Mouse (Mus musculus): ENCODE results near the gene Lrmp. TPM values are rescaled to one million over a fixed set of nuclear protein-coding genes. Genes with fewer than 3 reads are reported as not detected.
"Not testable (repeated sequence)": the region's sequence is repeated elsewhere in the genome, so short reads cannot be mapped to it uniquely, and the experiment has no call there.

Lrmp gene
- total and polyA plus RNA-seq, 3 experiments = 64.3 to 70.1 TPM; not detected in 1

DNA sequence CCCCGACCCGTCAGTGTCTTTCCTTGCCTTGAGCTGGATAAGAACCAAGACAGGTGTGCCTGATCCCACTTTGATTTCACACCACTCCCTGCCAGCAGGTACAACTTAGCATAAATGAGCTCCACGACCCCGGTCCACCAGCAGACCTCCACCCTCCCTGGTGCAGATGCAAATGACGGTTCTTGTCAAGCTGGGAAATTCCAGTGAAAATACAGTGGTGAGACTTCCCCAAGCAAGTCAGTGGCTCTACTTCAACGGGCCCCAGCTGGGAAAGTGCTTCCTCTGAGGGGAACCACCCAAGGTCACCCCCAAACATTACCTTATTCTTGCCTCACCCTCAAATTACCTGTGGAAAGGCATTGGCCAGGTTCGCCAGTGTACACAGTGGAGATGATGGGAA is 23.5 kb upstream of the Lrmp start:
- Histone ChIP-seq H3K4me1 (ENCODE audit: control insufficient read depth in 1 of 2, insufficient read depth in 2 of 2, low read length in 2 of 2) (peaks cover 2 to 8% of the 10 kb centered on the region in 2 experiments; a peak in 3 of 4 replicates), H3K27me3 (ENCODE audit: control insufficient read depth in 1 of 2, insufficient read depth in 2 of 2, low read length in 2 of 2) (no peaks in the 10 kb centered on the region; a peak in 1 of 4 replicates), H3K79me2 (ENCODE audit: control insufficient read depth, insufficient read depth, low read length, poor library complexity) (no peaks in the 10 kb centered on the region), H3K36me3 (ENCODE audit: control insufficient read depth in 1 of 2, insufficient read depth in 2 of 2, low read length in 2 of 2) (peaks cover 0 to 3% of the 10 kb centered on the region in 2 experiments; a peak in 2 of 4 replicates), H3K9ac (ENCODE audit: control insufficient read depth, low read depth, low read length, poor library complexity, severe bottlenecking) (no peak overlapping the region), H3K4me3 (ENCODE audit: control insufficient read depth in 1 of 2, insufficient read depth in 1 of 2, low read depth in 2 of 2, low read length in 2 of 2) (no peak overlapping the region), H3K9me3 (replicated peaks; ENCODE audit: insufficient read depth, low read length) (no peaks in the 10 kb centered on the region), H3K27ac (ENCODE audit: control insufficient read depth, low read depth, low read length) (no peak overlapping the region)
- TF ChIP-seq NRF1 (IDR thresholded peaks at IDR 0.05; ENCODE audit: insufficient read depth, low read depth, low read length, poor library complexity, severe bottlenecking) (no peak), ZMIZ1 (IDR thresholded peaks at IDR 0.05; ENCODE audit: low read depth, low read length) (no peak), CTCF (IDR thresholded peaks at IDR 0.05 in 2 of 3, conservative IDR thresholded peaks at IDR 0.05 in 1 of 3; ENCODE audit: control insufficient read depth in 1 of 3, insufficient read depth in 1 of 3, low read depth in 2 of 3, low read length in 3 of 3, poor library complexity in 1 of 3, severe bottlenecking in 1 of 3) (no peak), POLR2AphosphoS2 (IDR thresholded peaks at IDR 0.05; ENCODE audit: low read length) (no peak), NELFE (IDR thresholded peaks at IDR 0.05; ENCODE audit: low read depth, low read length) (no peak), TCF12 (IDR thresholded peaks at IDR 0.05; ENCODE audit: low read depth, low read length) (no peak), USF1 (IDR thresholded peaks at IDR 0.05; ENCODE audit: low read depth, low read length) (no peak), ZNF384 (IDR thresholded peaks at IDR 0.05; ENCODE audit: low read depth, low read length) (no peak), RAD21 (IDR thresholded peaks at IDR 0.05; ENCODE audit: low read depth, low read length) (no peak), MYC (IDR thresholded peaks at IDR 0.05; ENCODE audit: low read depth, low read length) (no peak), KAT2A (conservative IDR thresholded peaks at IDR 0.05; ENCODE audit: low read depth, low read length) (no peak)
- no peak for DNase-seq (ENCODE audit: low read depth, low spot score)

DNA sequence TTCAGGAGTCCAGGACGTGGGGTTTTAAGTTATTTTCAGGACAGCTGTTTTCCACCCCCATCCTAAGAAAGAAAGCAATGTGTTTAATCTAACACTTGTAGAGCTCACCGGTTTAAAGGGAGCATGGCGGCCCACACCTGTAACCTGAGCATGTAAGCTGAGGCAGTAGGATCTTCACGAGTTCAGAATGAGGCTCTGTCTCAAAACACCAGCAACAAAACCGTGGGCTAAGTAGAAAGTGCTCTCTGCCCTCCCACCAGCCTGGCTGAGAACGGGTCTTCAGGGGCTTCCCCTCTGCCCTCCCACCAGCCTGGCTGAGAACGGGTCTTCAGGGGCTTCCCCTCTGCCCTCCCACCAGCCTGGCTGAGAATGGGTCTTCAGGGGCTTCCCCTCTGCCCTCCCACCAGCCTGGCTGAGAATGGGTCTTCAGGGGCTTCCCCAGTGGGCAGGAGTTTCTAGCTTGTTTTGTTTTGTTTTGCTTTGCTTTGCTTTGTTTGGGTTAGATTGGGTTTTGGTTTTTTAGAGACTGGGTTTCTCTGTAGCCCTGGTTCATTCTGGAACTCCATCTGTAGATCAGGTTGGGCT is 22.3 kb upstream of the Lrmp start:
- not testable (repeated sequence) for H3K36me3 ChIP-seq (ENCODE audit: control insufficient read depth in 1 of 2, insufficient read depth in 2 of 2, low read length in 2 of 2); H3K9me3 ChIP-seq (replicated peaks; ENCODE audit: insufficient read depth, low read length); DNase-seq (ENCODE audit: low read depth, low spot score); H3K4me1 ChIP-seq (ENCODE audit: control insufficient read depth in 1 of 2, insufficient read depth in 2 of 2, low read length in 2 of 2); H3K27me3 ChIP-seq (ENCODE audit: control insufficient read depth in 1 of 2, insufficient read depth in 2 of 2, low read length in 2 of 2); H3K9ac ChIP-seq (ENCODE audit: control insufficient read depth, low read depth, low read length, poor library complexity, severe bottlenecking); H3K27ac ChIP-seq (ENCODE audit: control insufficient read depth, low read depth, low read length); H3K79me2 ChIP-seq (ENCODE audit: control insufficient read depth, insufficient read depth, low read length, poor library complexity); H3K4me3 ChIP-seq (ENCODE audit: control insufficient read depth in 1 of 2, insufficient read depth in 1 of 2, low read depth in 2 of 2, low read length in 2 of 2)

DNA sequence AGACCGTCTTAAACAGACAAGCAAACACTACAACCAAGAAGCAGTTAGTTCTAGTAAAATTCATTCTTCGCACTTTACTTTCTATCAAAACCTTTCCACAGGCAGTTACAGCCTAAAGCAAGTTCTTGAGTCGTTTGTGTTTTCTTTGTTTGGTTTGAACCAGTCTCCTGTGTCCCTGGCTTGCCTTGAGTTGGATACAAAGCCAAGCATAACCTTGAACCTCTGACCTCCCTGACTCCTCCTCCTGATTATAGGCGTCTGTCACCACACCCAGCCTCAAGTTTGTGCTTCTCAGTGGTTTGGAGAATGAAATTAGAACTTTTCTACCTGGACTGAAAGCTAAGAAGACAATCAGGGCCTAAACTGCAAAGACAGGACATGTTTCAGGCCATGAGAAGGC is 21.0 kb upstream of the Lrmp start:
- no peak for DNase-seq (ENCODE audit: low read depth, low spot score)
- no peak overlapping the region for H3K9ac ChIP-seq (ENCODE audit: control insufficient read depth, low read depth, low read length, poor library complexity, severe bottlenecking)
- H3K79me2 ChIP-seq (ENCODE audit: control insufficient read depth, insufficient read depth, low read length, poor library complexity) = no peaks in the 10 kb centered on the region
- no peak overlapping the region for H3K4me3 ChIP-seq (ENCODE audit: control insufficient read depth in 1 of 2, insufficient read depth in 1 of 2, low read depth in 2 of 2, low read length in 2 of 2)
- no peaks in the 10 kb centered on the region; a peak in 1 of 4 replicates for H3K27me3 ChIP-seq (ENCODE audit: control insufficient read depth in 1 of 2, insufficient read depth in 2 of 2, low read length in 2 of 2)
- H3K27ac ChIP-seq (ENCODE audit: control insufficient read depth, low read depth, low read length) = no peak overlapping the region
- no peaks in the 10 kb centered on the region for H3K36me3 ChIP-seq (ENCODE audit: control insufficient read depth in 1 of 2, insufficient read depth in 2 of 2, low read length in 2 of 2)
- H3K9me3 ChIP-seq (replicated peaks; ENCODE audit: insufficient read depth, low read length) = no peaks in the 10 kb centered on the region
- H3K4me1 ChIP-seq (ENCODE audit: control insufficient read depth in 1 of 2, insufficient read depth in 2 of 2, low read length in 2 of 2) = peaks cover 2 to 5% of the 10 kb centered on the region in 2 experiments; a peak in 3 of 4 replicates
- TF ChIP-seq USF1 (IDR thresholded peaks at IDR 0.05; ENCODE audit: low read depth, low read length) (no peak), NELFE (IDR thresholded peaks at IDR 0.05; ENCODE audit: low read depth, low read length) (no peak), BHLHE40 (IDR thresholded peaks at IDR 0.05; ENCODE audit: borderline replicate concordance, low read depth, low read length) (no peak), ELF1 (IDR thresholded peaks at IDR 0.05; ENCODE audit: low read depth, low read length) (no peak), ZMIZ1 (IDR thresholded peaks at IDR 0.05; ENCODE audit: low read depth, low read length) (no peak), JUND (IDR thresholded peaks at IDR 0.05; ENCODE audit: low read depth, low read length) (no peak), CHD1 (IDR thresholded peaks at IDR 0.05; ENCODE audit: low read depth, low read length) (no peak), GATA1 (IDR thresholded peaks at IDR 0.05; ENCODE audit: low read depth, low read length) (no peak), MEF2A (IDR thresholded peaks at IDR 0.05; ENCODE audit: extremely low read depth, insufficient replicate concordance, low read depth, low read length, poor library complexity, severe bottlenecking) (no peak), ZC3H11A (IDR thresholded peaks at IDR 0.05; ENCODE audit: low read depth, low read length) (no peak), KAT2A (conservative IDR thresholded peaks at IDR 0.05; ENCODE audit: low read depth, low read length) (no peak), MAX (IDR thresholded peaks at IDR 0.05; ENCODE audit: low read length) (no peak), SMC3 (IDR thresholded peaks at IDR 0.05; ENCODE audit: low read depth, low read length) (no peak)

Data from MEL (cell line).